Mouse (Mus musculus): ENCODE measurements around the gene Ssbp4. TPM values are rescaled to one million over a fixed set of nuclear protein-coding genes. Genes with fewer than 3 reads are reported as not detected.

Gene Ssbp4
- polyA plus RNA-seq (2017; shearing (Covaris generic)): 148 TPM

GRCm38 (mm10) chr8:70608749-70609367 lies at the start of gene Ssbp4:
Gene Ssbp4, minus strand, starts transcription at chr8:70608872.

GRCm38 (mm10) chr8:70632346-70632892 lies 23.7 kb upstream of the Ssbp4 start, which contains the start of gene Gdf15:
Gene Gdf15, minus strand, starts transcription at chr8:70632456.

GRCm38 (mm10) chr8:70615894-70616293 lies 7.2 kb upstream of the Ssbp4 start, which contains the start of gene Lrrc25:
Gene Lrrc25, plus strand, starts transcription at chr8:70616155.

DNA sequence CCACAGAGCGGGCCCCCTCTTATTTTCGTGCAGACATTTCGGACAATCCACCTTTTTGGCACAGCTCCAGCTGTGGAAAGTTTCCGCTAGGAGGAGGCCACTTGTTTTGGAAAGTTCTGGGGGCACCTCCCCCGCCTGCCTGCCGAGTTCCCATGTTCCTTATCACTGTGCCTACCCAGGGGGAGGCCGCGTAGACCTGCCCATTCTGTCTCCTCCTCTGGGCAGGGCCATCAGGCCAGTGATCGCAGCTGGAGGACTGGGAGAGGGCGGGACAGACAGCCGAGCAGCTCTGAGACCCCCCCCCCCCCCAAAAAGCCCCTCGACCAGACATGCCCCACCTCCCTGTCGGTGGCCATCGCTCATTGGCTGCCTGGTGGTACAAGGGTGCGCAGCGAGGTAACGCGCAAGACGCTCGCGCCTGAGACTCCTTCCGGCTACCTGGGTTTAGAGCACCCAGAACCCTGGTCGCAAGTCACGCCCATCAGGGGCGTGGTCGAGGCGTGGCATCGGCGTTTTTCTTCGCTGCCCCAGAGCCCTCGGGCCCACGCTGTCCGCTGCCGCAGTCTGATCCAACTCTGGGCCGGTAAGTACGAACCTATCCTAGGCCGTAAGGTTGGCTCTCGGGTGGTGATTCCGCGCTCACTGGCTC lies 14.6 kb downstream of the Ssbp4 start, which contains the start of gene Isyna1:
Gene Isyna1 (plus strand): TSS at position 413 of the 649 bp plus-strand sequence.

Other genes with a start within 250 kb of the Ssbp4 start
- 2.8 TPM for gene Comp, start 235.3 kb downstream of the Ssbp4 start, polyA plus RNA-seq (2017; shearing (Covaris generic))
- 7.0 TPM for gene Crtc1, start 169.3 kb downstream of the Ssbp4 start, polyA plus RNA-seq (2017; shearing (Covaris generic))
- gene Klhl26, start 131.9 kb downstream of the Ssbp4 start, polyA plus RNA-seq (2017; shearing (Covaris generic)): 9.9 TPM
- gene Tmem59l, start 121.5 kb downstream of the Ssbp4 start, polyA plus RNA-seq (2017; shearing (Covaris generic)): not detected
- not detected for gene Crlf1, start 115.7 kb downstream of the Ssbp4 start, polyA plus RNA-seq (2017; shearing (Covaris generic))
- gene Rex1bd, start 102.1 kb downstream of the Ssbp4 start, polyA plus RNA-seq (2017; shearing (Covaris generic)): 57.8 TPM
- 1,269 TPM for gene Uba52, start 98.1 kb downstream of the Ssbp4 start, polyA plus RNA-seq (2017; shearing (Covaris generic))
- gene Fkbp8, start 81.1 kb downstream of the Ssbp4 start, polyA plus RNA-seq (2017; shearing (Covaris generic)): 378 TPM
- 64.6 TPM for gene Kxd1, start 80.9 kb downstream of the Ssbp4 start, polyA plus RNA-seq (2017; shearing (Covaris generic))
- gene Ell, start 69.4 kb downstream of the Ssbp4 start, polyA plus RNA-seq (2017; shearing (Covaris generic)): 38.5 TPM
- gene Isyna1, start 14.5 kb downstream of the Ssbp4 start, polyA plus RNA-seq (2017; shearing (Covaris generic)): 93.3 TPM
- not detected for gene Lrrc25, start 7.3 kb upstream of the Ssbp4 start, polyA plus RNA-seq (2017; shearing (Covaris generic))
- gene Gdf15, start 23.6 kb upstream of the Ssbp4 start, polyA plus RNA-seq (2017; shearing (Covaris generic)): not detected
- gene Pgpep1, start 51.5 kb upstream of the Ssbp4 start, polyA plus RNA-seq (2017; shearing (Covaris generic)): 0.79 TPM
- 249 TPM for gene Lsm4, start 64.4 kb upstream of the Ssbp4 start, polyA plus RNA-seq (2017; shearing (Covaris generic))
- gene Jund, start 90.1 kb upstream of the Ssbp4 start, polyA plus RNA-seq (2017; shearing (Covaris generic)): 1,865 TPM
- 0.22 TPM for gene Iqcn, start 94.6 kb upstream of the Ssbp4 start, polyA plus RNA-seq (2017; shearing (Covaris generic))
- gene Gm3336, start 109.7 kb upstream of the Ssbp4 start, polyA plus RNA-seq (2017; shearing (Covaris generic)): not detected
- gene Pde4c, start 114.8 kb upstream of the Ssbp4 start, polyA plus RNA-seq (2017; shearing (Covaris generic)): 0.24 TPM
- 1.1 TPM for gene Rab3a, start 145.8 kb upstream of the Ssbp4 start, polyA plus RNA-seq (2017; shearing (Covaris generic))
- 34.0 TPM for gene Mpv17l2, start 152.1 kb upstream of the Ssbp4 start, polyA plus RNA-seq (2017; shearing (Covaris generic))
- gene Pik3r2, start 167.8 kb upstream of the Ssbp4 start, polyA plus RNA-seq (2017; shearing (Covaris generic)): 14.5 TPM
- 83.9 TPM for gene Mast3, start 196.2 kb upstream of the Ssbp4 start, polyA plus RNA-seq (2017; shearing (Covaris generic))
- gene Il12rb1, start 199.6 kb upstream of the Ssbp4 start, polyA plus RNA-seq (2017; shearing (Covaris generic)): 25.7 TPM
- 22.1 TPM for gene Arrdc2, start 230.8 kb upstream of the Ssbp4 start, polyA plus RNA-seq (2017; shearing (Covaris generic))

All from effector memory CD4-positive, alpha-beta T cell, adult 7 months (primary cell).